Mouse (Mus musculus): ENCODE measurements around the gene Saa1.

Saa1 gene

GRCm38 (mm10) chr7:46718591-46719270 is 24.0 kb downstream of the Saa1 start:
- DNase-seq (ENCODE audit: extremely low read depth, low read depth): no peak

GRCm38 (mm10) chr7:46716897-46717296 is 25.9 kb downstream of the Saa1 start:
- no peak for DNase-seq (ENCODE audit: extremely low read depth, low read depth)

GRCm38 (mm10) chr7:46715600-46715999 is 27.2 kb downstream of the Saa1 start, which contains the start of gene Saa3:
TSS of gene Saa3 (minus strand) at chr7:46715700.
- DNase-seq (ENCODE audit: extremely low read depth, low read depth): no peak

GRCm38 (mm10) chr7:46714518-46714917 is 28.3 kb downstream of the Saa1 start:
- DNase-seq (ENCODE audit: extremely low read depth, low read depth): no peak

GRCm38 (mm10) chr7:46712250-46712649 is 30.5 kb downstream of the Saa1 start:
- DNase-seq (ENCODE audit: extremely low read depth, low read depth): no peak

- peak; percentile 71 for DNase-seq (ENCODE audit: extremely low read depth, low read depth)
Measured at GRCm38 (mm10) chr7:46710390-46710844, 32.4 kb downstream of the Saa1 start, which contains the start of gene Saal1. TSS of gene Saal1 (minus strand) at chr7:46710680.

GRCm38 (mm10) chr7:46700521-46701025 is 42.2 kb downstream of the Saa1 start:
- DNase-seq (ENCODE audit: extremely low read depth, low read depth): no peak

- peak; percentile 70 for DNase-seq (ENCODE audit: extremely low read depth, low read depth)
Measured at GRCm38 (mm10) chr7:46696754-46697153, 46.0 kb downstream of the Saa1 start.

Measured in MEL-GATA-1-ER (cell line).